In genomic region chr7:84605704-84606292, GRCm38 (mm10) we compare ENCODE assay signal across 8 mouse cellular contexts. TPM values are rescaled to one million over a fixed set of nuclear protein-coding genes. Genes with fewer than 3 reads are reported as not detected.
DNase-seq lines count a peak whose midpoint lies in the region; ATAC-seq and TF ChIP-seq lines count a peak whose summit lies in the region.

No protein-coding gene starts in this region.

- TF ChIP-seq CTCF in G1E (IDR thresholded peaks at IDR 0.05; ENCODE audit: low read depth, low read length) = no peak
- no peak for TF ChIP-seq CTCF in lung, embryonic 14.5 days (IDR thresholded peaks at IDR 0.05; ENCODE audit: low read depth)
- no peak for TF ChIP-seq CTCF in olfactory bulb, adult 2 months (IDR thresholded peaks at IDR 0.05; ENCODE audit: insufficient read depth, low read depth, low read length)
- no peak for TF ChIP-seq CTCF in thymus, adult 2 months (IDR thresholded peaks at IDR 0.05; ENCODE audit: borderline replicate concordance, control insufficient read depth, extremely low read depth, insufficient read depth, low read length, poor library complexity)

- peak; percentile 87 for ATAC-seq in G1E (ENCODE audit: extremely low read depth, insufficient number of reproducible peaks, low FRiP score, poor library complexity, severe bottlenecking)
- ATAC-seq in lung, embryonic 14.5 days (ENCODE audit: insufficient read depth) = peak; percentile 94

- no peak for TF ChIP-seq POLR2A in olfactory bulb, adult 2 months (IDR thresholded peaks at IDR 0.05; ENCODE audit: insufficient read depth, low read depth, low read length)
- TF ChIP-seq POLR2A in thymus, adult 2 months (IDR thresholded peaks at IDR 0.05; ENCODE audit: control insufficient read depth, extremely low read depth, insufficient read depth, low read length, poor library complexity) = no peak

- H3K4me3 ChIP-seq in G1E (ENCODE audit: low read depth, low read length) = peak overlapping the region; percentile 72
- peak overlapping the region; percentile 73 for H3K4me3 ChIP-seq in hindbrain, embryonic 10.5 days
- peak overlapping the region; percentile 57 for H3K4me3 ChIP-seq in lung, embryonic 14.5 days (ENCODE audit: low read depth, low read length)
- H3K4me3 ChIP-seq in olfactory bulb, adult 2 months (ENCODE audit: insufficient read depth, low read depth, low read length) = peak overlapping the region; percentile 72
- peak overlapping the region; percentile 60 for H3K4me3 ChIP-seq in thymus, adult 2 months (ENCODE audit: control insufficient read depth, insufficient read depth, low read length)

- peak; percentile 61 for DNase-seq in G1E (ENCODE audit: low spot score)
- peak; percentile 67 for DNase-seq in cerebellum, adult 8-10 months
- DNase-seq in frontal cortex, adult 2 months (ENCODE audit: extremely low spot score in 1 of 2, low spot score in 1 of 2) = peak; percentile 66 to 84
- peak; percentile 42 for DNase-seq in hindbrain, embryonic 10.5 days (ENCODE audit: low spot score)
- DNase-seq in layer of hippocampus, adult 9-10 months (ENCODE audit: low spot score) = peak; percentile 47
- DNase-seq in lung, embryonic 14.5 days = peak; percentile 50
- peak; percentile 39 for DNase-seq in thymus, adult 2 months

- WGBS in hindbrain, embryonic 10.5 days = 1% methylated on average over 36 of the region's 36 CpGs
- under 1% methylated on average over 36 of the region's 36 CpGs for WGBS in lung, embryonic 14.5 days
- WGBS in olfactory bulb, adult 2 months = under 1% methylated on average over 35 of the region's 36 CpGs
- 4% methylated on average over 34 of the region's 36 CpGs for WGBS in thymus, adult 2 months

- H3K4me1 ChIP-seq in G1E (ENCODE audit: insufficient read depth, low read depth, low read length) = peaks cover 25% of the 10 kb centered on the region
- peaks cover 19% of the 10 kb centered on the region for H3K4me1 ChIP-seq in hindbrain, embryonic 10.5 days (replicated peaks)
- H3K4me1 ChIP-seq in lung, embryonic 14.5 days (ENCODE audit: insufficient read depth) = 0 out of 2 replicates have a peak, but pooled peaks cover 4% of the 10 kb centered on the region
- peaks cover 9% of the 10 kb centered on the region; the same call in 1 of the 2 replicates for H3K4me1 ChIP-seq in olfactory bulb, adult 2 months (ENCODE audit: control insufficient read depth, insufficient read depth, low read length)
- H3K4me1 ChIP-seq in thymus, adult 2 months (replicated peaks; ENCODE audit: control insufficient read depth, insufficient read depth, low read length) = peaks cover 16% of the 10 kb centered on the region

- H3K27me3 ChIP-seq in G1E (ENCODE audit: insufficient read depth, low read length) = no peaks in the 10 kb centered on the region
- no peaks in the 10 kb centered on the region; the same call in 1 of the 2 replicates for H3K27me3 ChIP-seq in hindbrain, embryonic 10.5 days (ENCODE audit: insufficient read depth, poor library complexity, severe bottlenecking)
- H3K27me3 ChIP-seq in lung, embryonic 14.5 days (ENCODE audit: insufficient read depth, low read length) = no peaks in the 10 kb centered on the region
- H3K27me3 ChIP-seq in thymus, adult 2 months (ENCODE audit: control insufficient read depth, insufficient read depth, low read length) = no peaks in the 10 kb centered on the region

- peak overlapping the region; percentile 83 for H3K27ac ChIP-seq in hindbrain, embryonic 10.5 days
- H3K27ac ChIP-seq in lung, embryonic 14.5 days (ENCODE audit: low read depth) = no peak overlapping the region
- H3K27ac ChIP-seq in olfactory bulb, adult 2 months (ENCODE audit: insufficient read depth, low read depth, low read length) = no peak overlapping the region
- H3K27ac ChIP-seq in thymus, adult 2 months (ENCODE audit: control insufficient read depth, insufficient read depth, low read length) = no peak overlapping the region

- peak overlapping the region; percentile 94 for H3K4me2 ChIP-seq in lung, embryonic 14.5 days

- H3K9ac ChIP-seq in lung, embryonic 14.5 days = peak overlapping the region; percentile 54

- peaks cover 3% of the 10 kb centered on the region for H3K36me3 ChIP-seq in G1E (replicated peaks)
- H3K36me3 ChIP-seq in hindbrain, embryonic 10.5 days = 0 out of 2 replicates have a peak, but pooled peaks cover 3% of the 10 kb centered on the region
- no peaks in the 10 kb centered on the region for H3K36me3 ChIP-seq in lung, embryonic 14.5 days (ENCODE audit: insufficient read depth)
- no peaks in the 10 kb centered on the region for H3K36me3 ChIP-seq in thymus, adult 2 months (ENCODE audit: control insufficient read depth, insufficient read depth, low read length)

- no peaks in the 10 kb centered on the region for H3K9me3 ChIP-seq in G1E (replicated peaks)
- H3K9me3 ChIP-seq in hindbrain, embryonic 10.5 days = no peaks in the 10 kb centered on the region
- no peaks in the 10 kb centered on the region for H3K9me3 ChIP-seq in lung, embryonic 14.5 days (ENCODE audit: low read depth, low read length)

RNA-seq across cellular contexts. Expression of gene Fah, which starts 0.7 kb away (rescaled TPM):
- total RNA-seq in G1E (2014; fragmentation: Nextera tagmentation) (6.4 and 7.3 TPM in 2 replicates), G1E (2017) (1.7 and 2.4 TPM in 2 replicates)
- 1.1 and 1.4 TPM in 2 replicates for polyA plus RNA-seq in G1E (2012)
- polyA plus RNA-seq in frontal cortex, adult 2 months (2012; rRNA removed) = 37.3 and 38.1 TPM in 2 replicates
- polyA plus RNA-seq in hindbrain, embryonic 10.5 days (2016; fragmentation: Nextera tagmentation; extraction: Ambion mirVana) = 3.7 and 4.4 TPM in 2 replicates
- polyA plus RNA-seq in lung, embryonic 14.5 days (2014; fragmentation: Nextera tagmentation; extraction: Ambion mirVana) = 10.7 and 12.0 TPM in 2 replicates
- not detected in 2 replicates for polyA plus RNA-seq in olfactory bulb, adult 2 months (2012; ENCODE audit: insufficient read depth, insufficient read length, low replicate concordance, missing spikeins)
- 17.5 and 19.5 TPM in 2 replicates for polyA plus RNA-seq in thymus, adult 2 months (2012; rRNA removed)
